Mouse (Mus musculus): ENCODE results near the gene Dner.

Gene Dner

DNA sequence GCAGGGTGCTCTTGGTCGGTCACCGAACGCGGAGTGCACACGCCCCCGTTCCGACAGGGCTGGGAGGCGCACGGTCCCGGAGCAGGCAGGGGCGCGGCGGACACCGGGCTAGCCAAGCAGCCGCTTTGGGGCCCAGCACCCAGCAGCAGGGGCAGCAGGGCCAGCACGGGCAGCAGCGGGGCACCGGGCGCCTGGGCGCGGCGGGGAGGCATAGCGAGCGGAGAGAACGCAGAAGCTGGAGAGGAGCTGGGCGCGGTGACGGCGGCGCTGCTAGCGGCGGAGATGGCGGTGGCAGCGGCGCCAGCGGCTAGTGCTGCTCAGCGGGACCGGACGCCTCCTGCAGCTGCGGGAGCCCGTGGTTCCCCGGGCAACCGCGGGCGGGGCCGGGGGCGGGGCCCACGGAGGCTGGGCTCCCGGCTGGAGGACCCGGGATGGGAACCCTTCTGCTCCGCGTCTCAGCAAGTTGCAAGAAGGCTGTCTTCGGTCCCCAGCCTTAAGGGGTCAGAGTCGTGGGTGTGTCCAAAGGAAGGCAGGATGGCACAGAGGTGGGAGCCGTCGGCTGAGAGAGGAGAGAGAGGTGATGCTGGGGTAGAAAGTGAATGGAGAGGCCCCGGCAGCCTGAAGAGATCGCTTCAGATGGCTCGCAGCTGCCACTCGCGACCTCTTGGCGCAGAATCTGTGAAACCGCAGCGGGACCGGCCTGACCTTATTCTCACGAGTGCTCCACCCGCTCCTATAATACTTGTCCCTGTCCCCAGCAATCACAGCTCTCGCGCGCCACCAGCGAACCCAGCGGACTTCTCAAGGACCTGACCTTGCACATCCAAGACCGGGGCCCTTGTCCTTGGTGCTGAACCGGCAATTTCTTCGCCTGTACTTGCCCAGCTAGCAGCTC lies at the start of gene Dner:
Gene Dner, minus strand, starts transcription at position 705 of the 895 bp plus-strand sequence.
- DNase-seq (ENCODE audit: low read depth, low spot score) = no peak

DNA sequence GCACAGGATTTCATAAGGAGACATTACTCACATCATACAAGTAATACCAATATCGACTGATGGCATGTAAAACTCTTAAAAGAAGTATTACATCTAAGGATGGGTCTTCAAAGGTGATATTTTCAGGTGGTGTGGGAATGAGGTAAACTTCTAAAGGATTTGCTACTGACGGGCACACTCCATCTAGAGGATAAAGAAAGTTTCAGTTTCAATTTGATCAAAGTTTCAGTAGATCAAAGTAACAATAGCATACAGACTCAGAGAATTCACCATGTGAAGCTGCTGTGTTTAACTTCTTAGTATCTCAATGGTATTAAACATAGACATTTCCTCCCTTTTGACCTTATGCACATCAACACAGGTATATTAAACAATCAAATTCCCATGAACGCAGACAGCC lies 46.1 kb upstream of the Dner start:
- no peak for DNase-seq (ENCODE audit: low read depth, low spot score)

DNA sequence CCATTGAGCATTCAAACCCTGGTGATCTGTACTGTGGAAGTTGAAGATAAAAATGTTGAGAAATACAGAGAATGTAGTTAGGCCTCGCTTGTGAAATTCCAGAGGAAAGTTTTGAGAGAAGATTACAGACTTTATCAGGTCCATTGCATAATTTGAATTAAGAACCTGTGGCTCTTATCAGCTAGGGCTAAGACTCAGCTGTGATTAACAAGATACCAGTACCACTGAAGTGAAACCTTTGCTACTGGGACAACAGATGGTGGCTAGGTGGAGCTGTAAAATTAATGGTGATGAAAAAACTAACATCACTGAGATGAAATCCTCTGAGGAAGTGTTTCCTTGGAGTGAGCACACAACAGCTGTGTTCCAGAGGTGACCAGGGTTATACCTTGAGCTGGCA lies 44.1 kb upstream of the Dner start:
- no peak for DNase-seq (ENCODE audit: low read depth, low spot score)

GRCm38 (mm10) chr1:84737097-84737496 lies 41.1 kb upstream of the Dner start:
- no peak for DNase-seq (ENCODE audit: low read depth, low spot score)

GRCm38 (mm10) chr1:84733799-84734198 lies 37.8 kb upstream of the Dner start:
- peak; percentile 8 for DNase-seq (ENCODE audit: low read depth, low spot score)

GRCm38 (mm10) chr1:84731763-84732162 lies 35.7 kb upstream of the Dner start:
- DNase-seq (ENCODE audit: low read depth, low spot score) = no peak

DNA sequence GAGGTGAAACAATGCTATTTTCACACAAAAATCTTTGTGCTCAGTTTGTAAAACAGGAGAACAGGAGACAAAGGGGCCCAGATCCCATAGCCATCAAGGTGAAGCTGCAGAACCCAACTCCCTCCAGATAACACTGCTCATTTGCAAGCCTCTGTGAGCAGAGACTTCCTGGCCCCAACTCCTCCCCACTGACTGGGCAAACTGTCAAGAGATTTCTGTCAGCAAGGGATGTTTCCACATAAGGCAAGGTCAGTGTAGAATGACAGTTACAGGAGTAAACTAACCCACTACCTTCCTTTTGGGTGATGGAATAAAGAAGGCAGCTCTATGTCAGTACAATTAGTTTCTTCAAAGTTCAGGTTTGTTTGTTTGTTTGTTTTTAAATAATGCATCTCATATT lies 26.8 kb upstream of the Dner start:
- DNase-seq (ENCODE audit: low read depth, low spot score) = no peak

GRCm38 (mm10) chr1:84722371-84722770 lies 26.4 kb upstream of the Dner start:
- no peak for DNase-seq (ENCODE audit: low read depth, low spot score)

- DNase-seq (ENCODE audit: low read depth, low spot score) = no peak
Measured at GRCm38 (mm10) chr1:84721942-84722341, 25.9 kb upstream of the Dner start.

- DNase-seq (ENCODE audit: low read depth, low spot score) = peak; percentile 77
Measured at GRCm38 (mm10) chr1:84709810-84710785, 14.1 kb upstream of the Dner start.

DNA sequence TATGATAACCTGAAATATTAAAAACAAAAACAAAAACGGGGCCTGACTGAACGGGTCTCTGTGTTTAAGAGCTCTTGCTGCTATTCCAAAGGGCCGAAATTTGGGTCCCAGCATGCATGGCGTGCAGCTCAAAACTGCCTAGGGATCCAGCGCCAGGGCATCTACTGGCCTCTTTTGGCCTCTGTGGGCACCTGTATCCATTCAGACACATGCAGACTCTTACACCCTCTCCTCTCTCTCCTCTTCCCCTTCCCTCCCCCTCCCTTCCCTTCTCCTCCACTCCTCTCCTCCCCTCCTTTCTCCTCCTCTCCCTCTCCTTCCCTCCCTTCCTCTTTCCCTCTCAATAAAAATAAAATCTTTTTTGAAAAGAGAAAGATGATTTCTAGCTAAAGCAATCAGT lies 13.4 kb upstream of the Dner start:
- no peak for DNase-seq (ENCODE audit: low read depth, low spot score)

GRCm38 (mm10) chr1:84700254-84700653 lies 4.2 kb upstream of the Dner start:
- DNase-seq (ENCODE audit: low read depth, low spot score) = no peak

DNA sequence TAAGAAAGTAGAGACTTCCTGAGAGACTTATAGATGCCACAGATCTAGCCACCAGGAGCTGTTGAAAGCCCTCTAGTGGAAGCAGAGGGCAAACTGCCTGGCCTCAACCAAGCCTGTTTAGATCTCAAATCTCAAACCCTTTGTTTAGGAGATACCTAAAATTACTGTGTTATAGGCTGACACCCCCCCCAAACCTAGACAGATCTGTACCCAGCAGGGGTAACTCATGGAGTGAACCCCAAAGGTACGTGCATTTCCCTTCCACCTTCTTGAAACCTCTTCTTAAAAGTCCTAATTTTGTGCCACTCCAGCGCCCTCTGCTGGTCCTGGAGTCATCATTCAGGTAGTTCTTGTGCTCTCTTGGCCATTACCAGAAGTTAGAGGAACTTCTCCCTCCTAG lies 1.1 kb upstream of the Dner start:
- DNase-seq (ENCODE audit: low read depth, low spot score) = no peak

DNA sequence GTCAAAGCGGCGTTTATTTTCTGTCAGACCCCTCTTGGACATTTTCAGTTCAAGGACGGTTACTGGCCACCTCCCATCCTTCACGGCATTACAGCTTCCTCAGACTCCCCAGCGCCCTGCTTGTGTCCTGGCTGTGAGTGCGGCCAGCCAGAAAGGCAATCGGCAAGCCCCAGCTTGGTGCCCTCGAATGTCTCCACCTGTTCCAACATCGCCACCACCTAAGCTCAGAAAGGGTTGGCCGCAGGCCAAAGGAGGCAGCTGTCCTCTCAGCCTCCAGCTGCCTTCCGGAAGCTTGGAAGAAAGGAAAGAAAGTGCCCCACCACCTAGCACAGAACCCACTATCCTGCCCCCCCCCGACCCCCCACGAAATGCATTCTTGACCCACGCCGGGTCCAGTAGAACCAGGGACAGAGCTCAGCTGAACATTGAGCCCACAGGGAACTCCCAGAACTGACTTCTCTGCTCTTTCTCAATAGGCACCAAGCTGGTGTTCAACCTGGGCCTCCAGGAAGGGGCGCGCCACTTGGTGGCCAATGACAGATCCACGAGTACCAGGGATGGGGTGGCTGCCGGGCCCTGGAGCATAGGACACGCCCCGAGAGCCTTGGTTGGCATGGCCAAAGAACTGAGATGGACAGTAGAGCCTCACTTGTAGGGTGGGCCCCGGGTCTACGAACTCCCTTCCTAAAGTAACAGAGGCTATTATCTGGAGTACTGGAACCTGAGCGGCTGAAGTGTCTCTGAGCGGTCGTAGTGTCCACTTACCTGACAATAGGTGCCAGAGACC lies 1.1 kb downstream of the Dner start:
- DNase-seq (ENCODE audit: low read depth, low spot score) = no peak

- no peak for DNase-seq (ENCODE audit: low read depth, low spot score)
Measured at GRCm38 (mm10) chr1:84677910-84678309, 18.1 kb downstream of the Dner start.

- DNase-seq (ENCODE audit: low read depth, low spot score) = peak; percentile 4
Measured at GRCm38 (mm10) chr1:84668100-84668846, 27.7 kb downstream of the Dner start.

DNA sequence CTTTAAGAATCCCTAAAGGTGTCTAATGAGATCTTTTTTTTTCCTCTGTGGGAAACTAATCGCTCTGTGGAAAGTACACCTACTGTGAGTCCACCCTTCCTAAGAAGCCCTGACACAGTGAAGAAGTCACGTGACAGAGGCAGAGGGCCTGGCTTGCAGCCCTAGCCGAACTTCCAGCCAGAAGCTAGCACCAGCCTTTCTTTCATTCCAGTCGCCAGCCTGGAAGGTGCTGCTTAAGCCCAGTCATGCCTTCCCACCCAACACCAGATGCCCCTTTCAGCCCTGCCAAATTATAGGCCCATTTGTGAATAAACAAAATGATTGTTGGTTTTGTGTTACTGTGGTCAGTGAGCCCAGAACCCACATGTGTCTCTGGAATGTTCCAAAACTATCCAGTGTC lies 28.4 kb downstream of the Dner start:
- DNase-seq (ENCODE audit: low read depth, low spot score) = no peak

- no peak for DNase-seq (ENCODE audit: low read depth, low spot score)
Measured at GRCm38 (mm10) chr1:84664377-84665118, 31.5 kb downstream of the Dner start.

DNA sequence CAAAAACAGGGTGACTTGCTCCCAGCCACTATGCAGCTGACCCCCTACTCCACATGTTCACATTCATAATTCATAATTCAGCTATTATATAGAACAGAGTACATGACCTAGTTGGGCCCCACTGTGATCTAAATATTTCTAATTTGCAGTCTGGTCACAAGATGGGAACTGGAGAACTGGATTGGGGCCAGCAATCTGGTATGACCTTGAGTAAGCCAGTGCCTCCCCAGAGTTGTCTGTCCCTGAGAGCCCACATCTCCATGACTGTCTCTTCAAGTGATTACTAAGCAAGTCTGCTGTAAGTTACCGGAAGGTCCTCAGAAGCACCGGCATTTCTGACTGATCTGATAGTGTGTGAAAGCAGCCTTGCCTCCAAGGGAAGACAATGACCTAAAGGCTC lies 49.2 kb downstream of the Dner start:
- no peak for DNase-seq (ENCODE audit: low read depth, low spot score)

- no peak for DNase-seq (ENCODE audit: low read depth, low spot score)
Measured at GRCm38 (mm10) chr1:84640463-84640862, 55.6 kb downstream of the Dner start.
